Mouse (Mus musculus): ENCODE measurements at regions not wholly inside any gene's neighbourhood (a gene's known extent, or its start where the extent isn't known, plus 50 kb on each side); places are given as distances from the start of the nearest gene placed in this dataset.

DNA sequence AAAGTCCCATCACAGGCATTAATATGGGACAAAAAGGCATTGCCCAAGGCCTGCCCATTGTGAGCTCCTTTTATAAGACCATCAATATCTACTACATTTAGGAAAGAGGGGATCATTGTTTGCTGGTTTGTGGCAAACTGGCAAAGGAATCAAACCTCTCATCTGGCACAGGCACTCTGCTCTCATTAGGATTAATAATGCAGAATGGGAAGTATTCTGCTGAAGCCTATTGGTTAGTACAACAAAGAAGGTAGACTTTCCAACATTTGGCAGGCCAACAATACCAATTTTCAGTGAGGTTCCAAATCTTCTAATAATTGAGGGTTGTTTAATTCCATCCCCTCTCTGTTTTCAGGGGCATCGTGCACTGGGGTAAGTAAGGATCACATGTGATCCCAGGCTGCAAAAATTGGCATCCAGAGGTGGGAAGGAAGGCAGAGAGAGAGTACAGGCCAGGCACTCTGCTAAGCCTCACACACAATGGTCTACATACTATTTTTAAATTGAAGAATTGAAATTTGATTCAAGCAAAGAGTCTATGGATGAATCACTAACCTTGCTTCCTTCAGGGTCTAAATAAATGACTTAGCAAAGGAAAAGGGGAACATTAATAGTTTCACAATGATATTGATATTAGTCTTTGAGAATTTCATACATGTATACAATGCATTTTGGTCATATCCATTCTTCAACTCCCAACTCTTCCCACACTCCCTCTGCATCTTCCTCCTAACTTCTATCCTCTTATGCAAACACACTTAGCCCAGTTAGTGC is 174.9 kb downstream of the Fzd1 start:
- DNase-seq = no peak
- TF ChIP-seq CTCF (IDR thresholded peaks at IDR 0.05) = no peak
- Histone ChIP-seq H3K4me3 (no peak overlapping the region), H3K27ac (no peak overlapping the region)
- intact Hi-C loops (cut with DNase I) = no loop called here

DNA sequence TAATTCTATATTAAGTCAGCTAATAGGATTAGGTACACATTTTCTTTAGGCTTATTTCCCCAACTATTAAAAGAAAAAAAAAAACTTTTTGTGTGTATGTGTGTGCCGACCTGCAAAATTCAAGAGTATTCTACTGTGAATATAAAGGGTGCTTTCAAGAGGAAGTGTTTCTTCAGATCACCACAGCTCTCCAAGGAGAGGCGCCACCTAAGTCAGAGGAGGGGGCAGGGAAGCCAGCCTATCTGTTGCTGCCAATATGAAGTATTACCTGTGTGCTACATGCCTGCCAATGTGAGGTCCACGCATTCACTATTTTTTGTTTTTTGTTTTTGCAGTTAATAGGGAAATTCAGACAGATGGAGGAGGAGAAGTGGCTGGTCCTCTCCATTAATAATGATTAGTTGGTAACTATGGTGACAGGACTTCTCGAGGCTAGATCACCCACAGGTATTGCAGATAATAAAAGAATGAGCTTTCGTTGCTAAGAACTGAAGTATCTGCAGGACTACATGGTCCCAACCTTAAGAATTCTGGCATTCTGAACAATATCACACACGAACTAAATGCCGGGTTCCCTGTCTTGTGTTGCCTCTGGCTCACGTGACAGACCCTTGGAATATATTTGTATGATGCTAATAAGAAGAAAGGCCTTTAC is 177.5 kb downstream of the Fzd1 start:
- H3K4me3 ChIP-seq = no peak overlapping the region
- no peak for TF ChIP-seq CTCF (IDR thresholded peaks at IDR 0.05)
- intact Hi-C loops (cut with DNase I) = no loop called here
- DNase-seq = no peak
- H3K27ac ChIP-seq = no peak overlapping the region

DNA sequence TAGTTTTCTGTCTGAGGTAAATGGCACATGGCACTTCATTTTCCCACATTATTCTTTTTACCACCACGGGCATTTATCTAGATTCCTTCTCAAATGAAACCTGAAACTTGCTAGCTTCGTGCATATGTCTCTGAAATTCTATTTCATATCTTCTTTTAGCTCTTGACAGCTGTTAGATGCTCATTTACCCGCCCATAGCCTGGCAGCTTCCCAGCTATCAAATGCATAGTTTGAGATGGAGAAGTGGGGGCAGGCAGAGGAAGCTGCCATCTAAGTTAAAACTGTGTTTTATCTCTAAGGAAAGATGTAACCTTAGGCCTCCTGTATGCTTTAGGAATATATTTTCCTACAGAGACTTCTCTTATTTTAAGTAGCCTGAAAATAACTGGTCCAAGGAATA is 179.0 kb downstream of the Fzd1 start:
- intact Hi-C loops (cut with DNase I) = no loop called here
- TF ChIP-seq CTCF (IDR thresholded peaks at IDR 0.05) = no peak
- H3K27ac ChIP-seq = no peak overlapping the region

DNA sequence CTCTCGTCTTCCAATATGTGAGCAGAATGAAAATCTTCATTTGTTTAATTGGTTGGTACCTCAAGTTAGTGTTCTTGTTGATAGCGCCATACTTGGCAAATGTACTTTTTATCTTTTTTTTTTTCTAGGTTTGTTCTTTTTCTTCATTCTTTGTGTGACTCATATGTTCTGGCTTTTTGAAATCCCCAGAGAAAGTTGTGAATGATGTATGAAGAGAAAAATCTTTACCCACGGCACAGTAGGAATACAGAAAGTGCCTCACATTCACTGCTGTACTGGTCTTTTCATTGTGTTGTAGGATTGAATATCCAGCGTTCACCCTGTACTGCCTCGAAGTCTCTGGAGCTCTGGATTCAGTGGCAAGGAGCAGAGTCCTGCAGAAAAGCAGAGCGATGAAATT is 180.7 kb downstream of the Fzd1 start:
- intact Hi-C loops (cut with DNase I) = no loop called here
- H3K27ac ChIP-seq = no peak overlapping the region
- DNase-seq = no peak

More for the DNA sequence above, 179.0 kb downstream of the Fzd1 start:
- no peak for DNase-seq
- no peak overlapping the region for H3K4me3 ChIP-seq

DNA sequence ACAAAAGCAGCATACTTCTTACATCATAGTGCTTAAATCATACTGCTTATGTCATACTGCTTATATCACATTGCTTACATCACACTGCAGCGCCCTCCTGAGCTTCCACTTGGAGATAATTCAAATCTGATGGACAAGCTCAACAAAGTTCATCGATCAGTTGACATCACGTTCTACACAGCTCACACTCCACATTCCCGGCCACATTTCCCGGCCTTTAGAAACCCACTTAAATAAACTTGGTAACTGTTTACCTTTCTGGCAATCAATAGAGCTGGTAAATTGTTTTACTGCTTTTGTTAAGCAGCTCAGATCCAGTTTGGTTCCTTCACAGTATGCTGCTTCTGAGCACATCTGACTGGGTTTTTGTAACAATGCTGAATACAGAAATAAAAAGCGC is 194.0 kb downstream of the Fzd1 start:
- no peak for TF ChIP-seq CTCF (IDR thresholded peaks at IDR 0.05)
- no peak overlapping the region for H3K27ac ChIP-seq
- H3K4me3 ChIP-seq = no peak overlapping the region
- intact Hi-C loops (cut with DNase I) = no loop called here
- no peak for DNase-seq

More for the DNA sequence above, 180.7 kb downstream of the Fzd1 start:
- TF ChIP-seq CTCF (IDR thresholded peaks at IDR 0.05) = no peak
- no peak overlapping the region for H3K4me3 ChIP-seq

DNA sequence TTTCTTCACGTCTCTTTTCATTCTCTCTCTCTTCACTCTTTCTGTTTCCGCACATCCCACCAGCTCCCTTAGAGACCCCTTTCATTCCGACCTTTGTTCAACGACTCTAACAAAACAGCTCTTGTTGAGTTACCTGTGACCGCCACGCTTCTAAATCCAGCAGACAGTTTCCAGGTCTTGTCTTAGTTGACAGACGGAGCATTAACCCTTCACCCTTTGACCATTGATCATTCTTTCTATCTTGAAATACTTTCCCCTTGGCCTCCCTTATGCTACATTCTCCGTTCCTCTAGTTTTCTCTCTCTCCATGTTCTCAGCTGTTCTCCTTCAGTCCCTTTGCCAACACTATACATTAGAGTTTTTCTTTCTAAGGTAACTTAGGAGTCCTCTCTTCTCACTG is 196.2 kb downstream of the Fzd1 start:
- Histone ChIP-seq H3K27ac (no peak overlapping the region), H3K4me3 (no peak overlapping the region)
- intact Hi-C loops (cut with DNase I) = no loop called here
- TF ChIP-seq CTCF (IDR thresholded peaks at IDR 0.05) = no peak
- DNase-seq = no peak

DNA sequence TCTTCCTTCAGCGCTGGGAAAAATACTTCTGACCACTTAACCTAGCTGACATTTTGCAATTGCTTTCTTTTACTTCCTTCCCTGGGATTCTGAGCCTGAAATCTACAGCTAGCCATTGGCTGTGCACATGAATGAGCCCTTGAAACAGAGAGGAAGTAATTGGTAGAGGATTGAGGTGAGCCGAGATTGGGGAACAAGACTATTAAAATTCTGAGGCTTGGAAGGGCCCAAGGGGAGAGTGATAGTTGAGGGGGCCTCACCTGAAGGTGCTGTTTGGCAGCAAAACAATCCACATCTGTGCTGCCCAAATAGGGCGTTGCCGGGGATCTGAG is 196.7 kb downstream of the Fzd1 start:
- Histone ChIP-seq H3K4me3 (no peak overlapping the region), H3K27ac (no peak overlapping the region)
- DNase-seq = no peak
- no peak for TF ChIP-seq CTCF (IDR thresholded peaks at IDR 0.05)
- intact Hi-C loops (cut with DNase I) = no loop called here

DNA sequence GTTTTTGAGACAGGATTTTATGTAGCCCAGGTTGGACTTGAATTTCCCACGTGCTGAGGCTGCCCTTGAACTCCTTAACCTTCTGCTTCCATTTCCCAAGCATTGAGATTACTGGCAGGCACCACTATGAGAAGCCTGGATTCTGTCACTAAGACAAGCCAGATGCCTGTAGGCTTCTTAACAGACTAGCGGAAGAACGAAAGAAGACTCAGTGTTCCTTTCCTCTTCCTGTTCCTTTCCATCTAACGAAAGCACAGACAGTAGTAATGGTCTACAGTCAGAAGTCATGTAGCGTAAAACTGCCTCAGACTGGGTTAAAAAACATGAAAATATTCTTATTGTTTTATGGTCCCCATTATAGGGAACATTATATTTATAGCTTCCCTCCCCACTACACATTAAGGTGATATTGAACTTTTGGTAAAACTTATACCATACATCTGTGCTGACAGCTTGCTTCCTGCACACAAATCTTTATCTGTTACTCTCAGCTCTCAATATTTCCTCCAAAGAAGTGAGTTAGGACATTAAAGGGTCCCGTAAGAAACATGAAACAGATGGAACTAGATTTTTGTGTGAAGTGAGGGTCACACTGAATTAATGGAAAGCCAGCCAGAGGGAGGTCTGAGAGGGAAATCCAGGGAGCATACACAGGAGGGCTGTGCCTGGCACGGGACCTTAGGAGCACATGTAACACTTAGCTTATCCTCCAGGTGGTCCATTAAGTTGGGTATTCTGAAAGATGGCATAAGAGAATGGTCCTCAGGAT is 197.3 kb downstream of the Fzd1 start:
- no peak overlapping the region for H3K27ac ChIP-seq
- no peak for TF ChIP-seq CTCF (IDR thresholded peaks at IDR 0.05)
- no peak for DNase-seq
- H3K4me3 ChIP-seq = no peak overlapping the region
- intact Hi-C loops (cut with DNase I) = no loop called here

DNA sequence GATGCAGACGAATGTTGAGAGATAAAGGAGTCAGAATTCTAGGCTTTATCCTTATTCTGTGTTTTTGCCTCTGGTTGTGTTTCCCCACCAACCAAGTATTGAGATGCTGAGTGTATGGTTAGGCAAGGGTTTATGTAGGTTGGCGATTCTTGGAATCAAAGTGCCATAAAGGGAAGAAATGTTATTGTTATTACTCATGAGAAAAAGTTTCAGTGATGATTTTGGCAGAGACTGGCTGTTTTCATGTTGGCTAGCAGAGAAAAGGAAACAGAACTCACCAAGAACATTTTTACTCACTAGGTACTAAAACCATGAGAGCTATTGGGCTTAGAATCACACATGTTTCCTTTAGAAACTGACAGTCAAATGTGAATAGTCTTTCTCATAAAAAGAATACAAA is 202.9 kb downstream of the Fzd1 start:
- intact Hi-C loops (cut with DNase I) = no loop called here
- no peak for DNase-seq
- no peak overlapping the region for H3K27ac ChIP-seq

DNA sequence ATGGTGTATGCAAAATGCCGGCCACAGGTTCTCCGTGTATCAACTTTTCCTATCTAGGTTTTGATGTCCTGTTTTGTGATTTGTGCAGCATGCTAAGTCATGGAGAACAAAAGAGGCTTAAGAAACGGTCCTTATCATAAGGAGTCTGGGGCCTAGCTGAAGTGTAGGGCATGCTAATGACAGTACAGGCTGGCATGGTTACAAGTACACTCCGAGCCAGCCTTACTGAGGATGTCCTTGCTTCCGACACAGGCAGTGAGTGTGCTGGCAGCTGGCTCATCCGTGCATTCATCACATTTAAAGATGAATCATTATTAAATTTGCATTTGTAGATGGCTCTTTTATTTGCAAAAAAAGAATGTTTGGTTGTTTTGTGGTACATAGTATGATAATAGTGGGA is 219.3 kb downstream of the Fzd1 start:
- no peak for TF ChIP-seq CTCF (IDR thresholded peaks at IDR 0.05)
- H3K4me3 ChIP-seq = no peak overlapping the region
- no peak overlapping the region for H3K27ac ChIP-seq
- intact Hi-C loops (cut with DNase I) = no loop called here
- no peak for DNase-seq

More for the DNA sequence above, 202.9 kb downstream of the Fzd1 start:
- TF ChIP-seq CTCF (IDR thresholded peaks at IDR 0.05) = no peak
- H3K4me3 ChIP-seq = no peak overlapping the region

DNA sequence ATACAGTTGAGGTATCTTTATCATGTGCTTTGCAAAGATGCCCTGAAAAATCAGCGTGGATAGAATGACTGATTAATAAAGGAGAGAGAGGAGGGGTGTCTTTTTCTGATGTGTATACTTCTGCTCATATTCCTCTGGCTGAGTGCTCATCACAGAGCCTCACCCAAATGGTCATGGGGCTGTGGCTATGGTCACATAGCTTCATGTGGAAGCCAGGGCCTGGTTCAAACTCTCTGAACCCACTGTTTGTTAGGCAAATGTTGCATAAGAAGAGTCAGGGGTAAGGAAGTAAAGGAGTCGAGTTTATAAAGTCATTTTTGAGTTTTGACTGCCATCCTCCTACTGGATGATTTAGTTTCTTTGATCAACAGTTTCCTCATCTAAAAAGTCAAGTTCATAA is 221.0 kb downstream of the Fzd1 start:
- no peak for DNase-seq
- Histone ChIP-seq H3K4me3 (no peak overlapping the region), H3K27ac (no peak overlapping the region)
- intact Hi-C loops (cut with DNase I) = no loop called here
- no peak for TF ChIP-seq CTCF (IDR thresholded peaks at IDR 0.05)

DNA sequence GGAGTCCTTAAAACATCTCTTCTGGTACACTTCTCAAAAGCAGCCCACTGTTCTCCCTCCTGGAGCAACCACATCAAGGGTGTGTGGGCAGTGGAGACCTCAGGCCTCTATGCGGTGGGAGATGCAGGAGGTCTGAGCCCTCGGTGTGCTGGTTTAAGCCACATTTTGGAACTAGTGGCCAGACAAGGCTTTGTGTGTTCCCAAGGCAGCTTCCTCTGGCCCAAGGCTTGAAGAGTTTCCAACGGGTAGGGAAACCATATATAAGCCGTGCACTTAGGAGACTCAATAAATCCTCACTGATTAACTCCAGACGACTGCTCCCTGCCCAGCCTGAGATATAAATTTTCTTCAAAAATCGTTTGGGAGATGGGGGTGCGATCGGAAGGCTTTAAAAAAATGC is 221.9 kb downstream of the Fzd1 start:
- no peak for TF ChIP-seq CTCF (IDR thresholded peaks at IDR 0.05)
- no peak overlapping the region for H3K27ac ChIP-seq
- intact Hi-C loops (cut with DNase I) = no loop called here
- DNase-seq = no peak
- no peak overlapping the region for H3K4me3 ChIP-seq

DNA sequence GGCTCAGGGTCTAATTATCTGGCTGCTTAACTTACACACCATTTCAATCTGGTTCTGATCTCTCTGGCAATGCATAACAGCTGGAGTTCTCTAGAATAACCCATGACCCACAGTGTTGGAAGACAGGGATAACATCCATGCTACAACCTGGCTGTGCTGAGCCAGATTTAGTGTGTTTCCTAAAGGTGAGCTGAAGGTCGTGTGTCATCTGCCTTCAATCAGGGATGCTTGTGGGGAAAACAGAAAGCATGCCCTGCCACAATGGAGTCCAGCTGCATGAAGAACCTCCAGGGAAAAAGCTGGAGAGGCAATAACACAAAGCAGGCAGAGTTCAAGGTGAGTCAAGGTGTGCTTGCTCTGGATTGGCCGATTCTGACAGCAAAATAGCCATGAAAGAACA is 223.3 kb downstream of the Fzd1 start:
- DNase-seq = no peak
- no peak for TF ChIP-seq CTCF (IDR thresholded peaks at IDR 0.05)
- no peak overlapping the region for H3K4me3 ChIP-seq
- no peak overlapping the region for H3K27ac ChIP-seq
- intact Hi-C loops (cut with DNase I) = no loop called here

All from gastrocnemius, adult 2 months (tissue).